Mouse (Mus musculus) T-helper 2 cell (primary cell): ENCODE results near the gene Adgrf1.

Experiments used
- in situ Hi-C: fragments of 300-600 bp; cut with MboI, MseI; formaldehyde crosslinking; loops from one replicate; pipeline ENCODE4 v1.15.1; 2025; ENCODE audit warnings: high pct_unique_total_duplicates

Adgrf1 gene

DNA sequence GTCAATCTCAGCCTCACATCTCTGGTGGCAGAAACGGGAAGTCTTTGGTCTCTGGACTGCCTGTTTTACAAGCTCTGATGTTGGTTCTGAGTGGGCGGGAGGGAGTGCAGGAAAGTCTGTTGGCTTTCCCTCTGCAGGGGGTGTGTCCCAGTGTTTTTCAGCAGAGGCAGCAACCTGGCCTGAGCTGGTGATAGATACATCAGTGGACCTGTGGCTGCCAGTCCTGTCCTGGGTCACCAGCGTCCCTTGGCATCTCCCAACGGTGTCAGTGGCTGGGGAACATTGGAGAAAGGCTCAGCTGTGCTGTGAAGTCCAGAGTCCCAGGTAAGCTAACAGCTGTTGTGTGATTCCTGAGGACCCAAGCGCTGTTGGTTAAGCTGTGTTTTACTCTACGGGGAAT, at the start of gene Adgrf1:
Gene Adgrf1, plus strand, starts transcription at position 169 of the 400 bp plus-strand sequence.
- in situ Hi-C loops, result no loop called here

- in situ Hi-C loops, result no loop called here
Observed at GRCm38 (mm10) chr17:43226101-43226500, 44.0 kb upstream of the Adgrf1 start.

- in situ Hi-C loops, result loop anchor here (5.0 kb wide), 1 partner anchor 223 kb away; no protein-coding TSS in a partner anchor
Observed at GRCm38 (mm10) chr17:43229621-43230513, 40.3 kb upstream of the Adgrf1 start.

- in situ Hi-C loops, result loop anchor here (5.0 kb wide), 1 partner anchor 224 kb away; no protein-coding TSS in a partner anchor
Observed at GRCm38 (mm10) chr17:43230821-43231220, 39.3 kb upstream of the Adgrf1 start.

DNA sequence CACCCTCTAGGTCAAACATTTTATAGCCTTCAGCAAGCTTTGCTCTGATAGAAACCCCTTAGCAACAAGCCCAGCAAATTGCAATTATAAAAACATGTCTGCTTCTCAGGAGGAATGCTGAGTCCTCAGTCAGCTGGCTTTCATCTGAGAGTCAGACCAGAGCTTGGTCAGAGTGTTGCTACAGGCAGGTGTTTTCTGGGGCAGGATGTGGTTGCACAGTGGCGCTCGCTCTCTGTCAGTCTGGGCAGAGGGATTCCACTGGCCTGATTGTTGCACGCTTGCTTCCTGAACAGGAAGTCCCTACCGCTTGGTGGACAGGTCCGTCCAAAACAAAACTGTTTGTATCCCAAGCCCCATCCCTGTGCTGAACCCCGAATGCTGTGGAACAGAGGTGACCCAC, 37.4 kb upstream of the Adgrf1 start:
- in situ Hi-C loops, result loop anchor here (5.0 kb wide), 1 partner anchor 225 kb away; no protein-coding TSS in a partner anchor

- in situ Hi-C loops, result no loop called here
Observed at GRCm38 (mm10) chr17:43236656-43237250, 33.4 kb upstream of the Adgrf1 start.

- in situ Hi-C loops, result no loop called here
Observed at GRCm38 (mm10) chr17:43239035-43239434, 31.1 kb upstream of the Adgrf1 start.

GRCm38 (mm10) chr17:43241134-43241533, 29.0 kb upstream of the Adgrf1 start:
- in situ Hi-C loops, result no loop called here

DNA sequence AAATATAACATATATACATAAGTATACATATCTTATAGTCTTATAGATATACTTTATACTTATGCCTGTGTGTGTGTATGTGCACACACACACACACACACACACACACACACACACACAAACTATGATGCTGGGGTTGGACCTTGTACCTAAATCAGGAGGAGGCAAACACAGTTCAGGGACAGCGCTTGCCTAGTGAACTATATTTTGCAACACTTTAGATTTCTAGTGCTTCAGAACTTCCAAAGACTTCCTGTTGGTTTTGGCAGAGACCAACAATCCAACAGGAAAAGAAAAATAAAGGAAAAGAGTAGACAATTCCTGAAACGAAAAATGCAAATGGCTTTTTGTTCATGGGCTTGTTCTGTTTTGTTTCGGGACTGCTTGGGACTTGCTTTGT, 27.5 kb upstream of the Adgrf1 start:
- in situ Hi-C loops, result no loop called here

- in situ Hi-C loops, result no loop called here
Observed at GRCm38 (mm10) chr17:43245364-43245763, 24.8 kb upstream of the Adgrf1 start.

- in situ Hi-C loops, result no loop called here
Observed at GRCm38 (mm10) chr17:43247245-43247644, 22.9 kb upstream of the Adgrf1 start.

GRCm38 (mm10) chr17:43249645-43250044, 20.5 kb upstream of the Adgrf1 start:
- in situ Hi-C loops, result no loop called here

- in situ Hi-C loops, result no loop called here
Observed at GRCm38 (mm10) chr17:43251249-43252125, 18.6 kb upstream of the Adgrf1 start.

GRCm38 (mm10) chr17:43252846-43253245, 17.3 kb upstream of the Adgrf1 start:
- in situ Hi-C loops, result no loop called here

DNA sequence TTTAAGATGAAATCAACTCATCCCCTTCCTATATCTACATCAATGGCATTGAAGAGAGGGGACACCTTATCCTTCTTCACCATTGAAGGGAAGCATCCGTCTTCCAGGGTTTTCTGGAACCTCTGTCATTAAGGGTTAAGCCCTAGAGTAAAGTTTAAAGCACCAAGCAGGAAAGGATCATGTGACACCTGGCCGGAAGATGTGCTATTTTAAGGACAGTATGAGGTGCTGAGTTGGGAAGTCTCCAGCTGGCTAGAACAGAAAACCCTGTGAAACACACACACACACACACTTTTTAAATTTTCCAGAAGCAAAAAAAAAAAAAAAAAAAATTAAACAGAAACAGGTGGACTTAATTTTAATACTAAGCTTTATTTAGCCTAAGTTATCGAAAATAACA, 15.9 kb upstream of the Adgrf1 start:
- in situ Hi-C loops, result no loop called here

GRCm38 (mm10) chr17:43256536-43257135, 13.5 kb upstream of the Adgrf1 start:
- in situ Hi-C loops, result no loop called here

- in situ Hi-C loops, result no loop called here
Observed at GRCm38 (mm10) chr17:43257699-43258098, 12.4 kb upstream of the Adgrf1 start.

DNA sequence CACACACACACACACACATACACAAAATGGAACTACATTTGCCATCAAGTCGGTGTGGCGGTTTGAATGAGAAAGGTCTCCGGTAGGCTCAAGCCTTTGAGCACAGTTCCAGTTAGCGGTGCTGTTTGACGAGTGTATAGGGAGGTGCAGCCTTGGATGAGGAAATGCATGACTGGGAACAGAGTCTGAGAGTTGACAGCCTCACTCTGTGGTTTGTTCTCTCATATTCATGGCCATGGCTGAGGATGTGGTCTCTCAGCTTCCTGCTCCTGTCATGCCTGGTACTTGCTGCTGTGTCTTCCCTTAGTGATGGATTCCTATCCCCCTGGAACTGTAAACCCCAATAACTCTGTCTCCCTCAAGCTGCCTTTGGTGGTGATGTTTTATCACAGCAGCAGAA, 8.2 kb upstream of the Adgrf1 start:
- in situ Hi-C loops, result loop anchor here (5.0 kb wide), 1 partner anchor 335 kb away; no protein-coding TSS in a partner anchor

- in situ Hi-C loops, result loop anchor here (5.0 kb wide), 1 partner anchor 333 kb away; no protein-coding TSS in a partner anchor
Observed at GRCm38 (mm10) chr17:43264739-43265138, 5.4 kb upstream of the Adgrf1 start.

GRCm38 (mm10) chr17:43265178-43265837, 4.8 kb upstream of the Adgrf1 start:
- in situ Hi-C loops, result no loop called here

DNA sequence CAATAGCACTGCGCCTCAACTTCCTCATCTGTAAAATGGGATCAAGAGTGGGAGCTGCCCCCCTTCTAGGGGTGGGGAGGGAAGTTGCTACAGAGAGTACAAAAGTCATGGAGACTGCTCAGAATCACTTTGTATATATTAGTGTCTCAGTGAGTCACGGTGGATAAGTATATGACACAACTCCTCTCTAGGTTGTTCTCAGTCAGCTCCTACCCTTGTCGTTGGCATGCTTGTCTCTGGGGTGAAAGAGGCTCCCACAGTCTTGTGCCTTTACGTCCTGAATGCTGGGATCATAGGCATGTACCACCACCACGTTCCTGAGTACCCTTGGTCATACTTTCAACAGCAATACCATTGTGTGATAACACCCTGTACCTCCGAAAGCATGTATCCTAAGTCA, 4.2 kb upstream of the Adgrf1 start:
- in situ Hi-C loops, result no loop called here
